Mouse (Mus musculus): Measurements from ENCODE around the gene Tpra1.

The Tpra1 gene

GRCm38 (mm10) chr6:88901947-88902820 is at the start of gene Tpra1:
Tpra1 (plus strand) TSS chr6:88902251.
- DNase-seq = peak; percentile 93 to 95

DNA sequence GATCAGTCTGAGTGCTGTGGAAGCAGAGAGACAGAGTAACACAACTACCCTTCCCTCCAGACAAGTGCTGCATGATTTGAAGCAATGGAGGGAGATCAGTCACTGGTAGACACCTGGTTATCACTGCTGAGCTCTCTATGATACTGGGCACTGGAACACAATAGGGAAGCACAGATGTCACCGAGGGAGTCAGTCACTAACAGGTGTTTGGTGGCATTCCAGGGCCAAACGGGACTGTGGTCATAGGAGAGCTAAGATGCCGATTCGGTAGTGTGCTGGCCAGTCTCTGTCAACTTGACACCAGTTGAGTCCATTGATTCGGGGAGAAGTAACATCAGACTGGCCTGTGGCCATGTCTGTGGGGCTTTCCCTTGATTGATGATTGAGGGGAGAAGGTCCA is 47.5 kb upstream of the Tpra1 start:
- DNase-seq = no peak

DNA sequence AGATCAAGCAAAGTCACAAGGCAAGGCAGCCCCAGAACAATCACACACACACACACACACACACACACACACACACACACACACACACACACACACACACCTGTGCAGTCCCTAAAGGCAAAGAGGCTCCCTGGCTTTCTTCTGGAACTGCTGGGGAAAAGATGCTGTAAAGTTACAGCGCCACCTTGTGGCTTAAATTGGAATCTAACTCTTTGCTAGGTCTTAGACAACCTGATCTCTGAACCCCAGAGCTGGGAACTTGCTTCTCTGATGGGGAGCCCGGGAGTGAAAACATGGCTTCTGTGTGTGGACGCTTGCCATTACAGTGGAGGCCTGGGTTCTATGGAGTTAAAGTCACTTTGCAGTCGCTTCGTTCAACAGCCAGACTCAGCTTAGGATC is 46.4 kb upstream of the Tpra1 start:
- DNase-seq = no peak

- DNase-seq = no peak
Observed at GRCm38 (mm10) chr6:88857249-88857648, 44.8 kb upstream of the Tpra1 start.

GRCm38 (mm10) chr6:88857830-88858229 is 44.2 kb upstream of the Tpra1 start:
- DNase-seq = no peak

- no peak for DNase-seq
Observed at GRCm38 (mm10) chr6:88858341-88858740, 43.7 kb upstream of the Tpra1 start.

- no peak for DNase-seq
Observed at GRCm38 (mm10) chr6:88860914-88861313, 41.1 kb upstream of the Tpra1 start.

GRCm38 (mm10) chr6:88865704-88866103 is 36.3 kb upstream of the Tpra1 start:
- DNase-seq = no peak

DNA sequence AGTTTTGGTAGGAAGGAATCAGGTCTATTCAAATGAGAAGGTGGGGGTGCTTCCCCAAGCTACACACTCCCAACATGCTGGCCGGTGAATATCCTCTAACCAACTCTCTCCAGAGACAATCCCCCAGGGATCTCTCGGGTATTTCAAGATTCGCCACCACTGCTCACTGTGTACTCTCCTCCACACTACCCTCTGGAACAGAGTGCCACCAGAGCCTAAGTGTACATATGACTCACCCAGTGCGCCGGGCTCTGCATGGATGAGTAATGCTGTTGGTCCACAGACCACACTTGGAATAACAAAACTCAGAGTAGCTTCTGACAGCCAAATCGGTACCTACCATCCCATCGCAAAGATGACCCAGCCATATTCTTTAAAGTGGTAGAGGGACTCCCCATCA is 32.6 kb upstream of the Tpra1 start:
- DNase-seq = no peak

DNA sequence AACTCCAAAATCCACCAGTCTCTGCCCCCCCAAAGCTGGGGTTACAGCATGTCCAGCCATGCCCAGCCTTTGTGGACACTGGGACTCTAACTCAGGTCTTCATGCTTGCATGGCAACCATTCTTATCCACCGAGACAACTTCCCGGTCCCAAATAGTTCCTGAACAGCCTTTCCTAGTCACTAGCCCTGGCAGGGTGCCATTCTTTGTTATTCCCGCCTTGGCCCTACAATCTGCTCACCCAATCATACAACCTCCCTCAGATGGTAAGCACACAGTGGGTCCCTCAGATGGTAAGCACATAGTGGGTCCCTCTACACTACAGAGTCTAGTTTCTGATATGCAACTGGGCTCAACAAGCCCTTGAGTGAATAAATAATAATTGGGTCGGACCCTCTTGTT is 31.5 kb upstream of the Tpra1 start:
- no peak for DNase-seq

DNA sequence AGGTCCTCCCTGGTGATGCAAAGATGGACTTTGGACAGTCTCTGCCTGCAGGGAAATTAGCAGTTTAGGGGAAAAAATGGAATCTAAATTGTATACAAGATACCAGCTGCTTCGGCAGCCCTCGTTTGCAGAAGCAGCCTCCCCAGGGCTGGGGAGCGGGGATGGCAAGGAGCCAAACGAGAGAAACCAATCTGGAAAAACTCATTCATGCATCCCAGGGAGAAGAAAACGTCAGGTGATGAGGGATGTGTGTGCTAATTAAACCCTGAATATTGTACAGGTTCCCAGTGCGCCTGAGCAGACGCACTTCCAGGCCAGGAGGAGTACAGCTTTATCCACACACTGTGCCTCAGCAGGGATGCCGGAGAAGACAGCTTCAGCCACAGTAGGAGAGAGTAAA is 30.5 kb upstream of the Tpra1 start:
- no peak for DNase-seq

DNA sequence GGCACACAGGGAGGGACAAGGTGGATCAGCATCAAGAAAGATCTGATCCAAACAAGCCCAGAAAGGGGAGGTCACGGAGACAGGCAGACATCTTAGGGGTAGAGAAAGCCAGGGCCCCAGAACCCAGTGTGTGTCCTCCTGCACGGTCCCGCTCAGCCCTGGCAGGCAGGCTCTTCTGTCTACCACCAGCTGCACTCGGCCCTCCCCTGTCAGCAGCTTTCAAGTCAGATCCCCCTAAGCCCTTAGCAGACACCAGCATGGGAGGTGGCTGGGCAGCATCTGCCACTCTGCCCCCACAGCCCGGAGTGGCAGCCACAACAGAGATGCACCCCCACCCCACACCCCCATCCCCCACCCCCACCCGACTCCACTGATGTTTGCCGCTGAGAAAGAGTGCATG is 29.2 kb upstream of the Tpra1 start:
- DNase-seq = peak in 1 of 2 experiments; percentile 41

- DNase-seq = no peak
Observed at GRCm38 (mm10) chr6:88873965-88874867, 27.8 kb upstream of the Tpra1 start.

DNA sequence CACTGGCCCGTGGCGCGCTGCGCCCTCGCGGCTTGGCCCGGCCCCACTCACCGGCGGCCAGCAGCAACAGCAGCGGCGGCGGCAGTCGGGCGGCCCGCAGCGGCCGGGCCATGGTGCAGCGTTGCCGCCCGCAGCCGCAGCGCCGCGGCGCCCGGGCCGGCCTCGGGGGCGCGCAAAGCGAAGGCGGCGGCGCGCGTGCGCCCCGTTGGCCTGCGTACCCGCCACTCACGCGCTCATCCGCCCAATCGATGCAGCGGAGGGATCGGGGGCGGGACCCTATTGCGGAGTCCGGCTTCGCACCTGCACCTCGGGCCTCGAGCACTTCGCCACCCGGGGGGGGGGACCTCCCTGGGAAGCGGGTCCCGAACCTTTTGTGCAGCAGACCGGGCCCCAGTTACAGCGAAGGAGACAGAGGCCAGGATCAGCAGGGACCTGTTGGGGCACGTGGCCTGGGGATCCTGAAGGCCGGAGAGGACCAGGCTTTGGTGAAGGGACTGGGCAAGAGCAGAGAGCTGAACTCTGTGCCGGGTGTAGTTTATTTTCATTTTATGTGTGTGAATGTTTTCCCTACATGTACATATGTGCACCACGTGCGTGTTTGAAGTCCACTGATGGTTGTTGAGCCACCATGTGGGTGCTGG is 27.1 kb upstream of the Tpra1 start, which contains the start of gene Podxl2:
Gene Podxl2 (minus strand): TSS at position 177 of the 641 bp plus-strand sequence.
- DNase-seq = peak; percentile 44 to 48

GRCm38 (mm10) chr6:88879471-88879870 is 22.6 kb upstream of the Tpra1 start:
- no peak for DNase-seq

GRCm38 (mm10) chr6:88881334-88881733 is 20.7 kb upstream of the Tpra1 start:
- DNase-seq = no peak

- no peak for DNase-seq
Observed at GRCm38 (mm10) chr6:88884195-88884594, 17.9 kb upstream of the Tpra1 start.

GRCm38 (mm10) chr6:88884690-88885089 is 17.4 kb upstream of the Tpra1 start:
- no peak for DNase-seq

DNA sequence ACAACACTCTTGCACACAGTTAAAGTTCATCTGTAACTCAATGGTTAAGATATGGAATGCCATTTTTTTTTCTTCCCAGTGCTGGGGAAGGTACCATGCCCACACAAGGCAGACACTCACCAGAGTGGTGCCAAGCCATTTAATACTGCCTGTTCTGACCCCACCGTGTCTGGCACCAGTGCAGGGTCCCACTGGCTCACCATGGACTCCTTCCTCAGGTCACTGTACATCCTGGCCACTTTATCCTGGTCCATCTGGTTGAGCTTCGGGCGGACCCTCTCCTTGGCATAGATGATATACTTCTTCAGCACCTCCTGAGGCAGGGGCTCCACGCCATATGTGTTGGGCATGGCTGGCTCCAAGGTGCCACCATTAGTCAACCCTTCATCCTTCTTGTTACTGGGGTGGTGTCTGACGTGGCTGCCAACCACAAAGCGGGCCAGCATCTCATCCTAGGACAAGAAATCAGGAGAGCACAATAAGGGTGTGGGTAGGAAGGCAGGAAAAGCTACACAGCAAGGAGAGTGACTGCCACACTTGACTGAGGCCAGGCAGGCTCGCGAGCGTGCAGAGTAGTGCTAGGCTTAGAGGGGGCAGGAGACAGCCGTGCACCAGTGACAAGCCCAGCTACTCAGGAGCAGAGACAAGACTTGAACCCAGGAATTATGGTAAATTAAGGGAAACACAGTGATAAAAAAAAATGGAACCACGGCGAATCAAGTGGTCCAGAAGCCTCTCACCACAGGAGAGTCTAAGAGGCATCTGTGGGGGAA is 16.2 kb upstream of the Tpra1 start:
- DNase-seq = no peak

GRCm38 (mm10) chr6:88886417-88886967 is 15.6 kb upstream of the Tpra1 start:
- DNase-seq = peak; percentile 75 to 84

GRCm38 (mm10) chr6:88889410-88890042 is 12.5 kb upstream of the Tpra1 start:
- DNase-seq = no peak
